Mouse (Mus musculus): ENCODE measurements at regions not wholly inside any gene's neighbourhood (a gene's known extent, or its start where the extent isn't known, plus 50 kb on each side); places are given as distances from the start of the nearest gene placed in this dataset.

DNA sequence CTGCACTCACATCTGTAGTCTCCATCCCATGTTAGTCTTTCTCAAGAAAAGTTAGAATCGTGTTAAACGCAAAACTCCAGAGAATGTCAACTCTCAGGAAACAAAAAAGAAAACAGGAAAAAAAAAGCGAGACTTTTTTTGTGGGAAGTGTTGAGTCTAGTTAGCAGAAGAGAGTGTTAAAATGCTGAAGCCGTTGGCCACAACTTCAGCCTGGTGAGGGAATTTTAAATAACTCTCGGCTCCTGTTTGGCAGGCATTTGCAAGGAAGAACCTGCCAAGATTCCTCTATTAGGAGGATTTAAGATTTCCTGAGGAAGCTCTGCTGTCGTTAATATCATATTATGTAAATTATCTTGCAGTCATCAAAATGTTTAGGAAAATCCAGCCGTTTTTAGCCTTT lies 224.9 kb upstream of the Fam98a start:
- WGBS, result 87% methylated on average over 7 of the region's 7 CpGs
- H3K27ac ChIP-seq (replicated peaks), result no peak overlapping the region
- H3K9me3 ChIP-seq, result no peaks in the 10 kb centered on the region
- H3K27me3 ChIP-seq (replicated peaks; ENCODE audit: low read depth, poor library complexity, severe bottlenecking), result no peaks in the 10 kb centered on the region
- H3K4me1 ChIP-seq, result no peaks in the 10 kb centered on the region
- no peak for DNase-seq (ENCODE audit: low spot score)
- H3K4me3 ChIP-seq, result no peak overlapping the region
- H3K36me3 ChIP-seq (replicated peaks), result no peaks in the 10 kb centered on the region

GRCm38 (mm10) chr17:75775518-75775917 lies 223.8 kb upstream of the Fam98a start:
- no peaks in the 10 kb centered on the region for H3K9me3 ChIP-seq
- WGBS, result 87% methylated on average over 3 of the region's 3 CpGs
- no peaks in the 10 kb centered on the region for H3K27me3 ChIP-seq (replicated peaks; ENCODE audit: low read depth, poor library complexity, severe bottlenecking)
- H3K27ac ChIP-seq (replicated peaks), result no peak overlapping the region
- DNase-seq (ENCODE audit: low spot score), result no peak
- no peaks in the 10 kb centered on the region for H3K4me1 ChIP-seq
- no peak overlapping the region for H3K4me3 ChIP-seq
- H3K36me3 ChIP-seq (replicated peaks), result no peaks in the 10 kb centered on the region

DNA sequence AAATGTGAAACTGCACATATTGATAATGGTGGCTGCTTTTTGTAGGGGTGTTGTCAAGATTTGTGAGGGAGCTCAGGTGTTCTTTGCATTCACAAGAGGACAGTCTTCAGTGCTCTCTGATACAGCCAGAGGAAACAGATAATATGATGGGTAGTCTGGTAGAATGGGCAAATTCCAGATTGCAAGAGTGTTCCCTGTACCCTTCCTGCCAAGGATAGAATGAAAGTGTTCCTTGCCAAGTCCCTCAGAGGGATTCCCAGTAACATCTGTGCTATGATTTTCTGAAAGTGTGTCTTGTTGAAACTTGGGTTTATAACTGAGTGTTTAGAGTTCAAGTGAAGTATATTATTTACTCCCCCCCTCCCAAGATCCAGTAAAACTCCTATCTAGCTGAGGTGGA lies 221.1 kb upstream of the Fam98a start:
- H3K4me3 ChIP-seq, result no peak overlapping the region
- no peaks in the 10 kb centered on the region for H3K4me1 ChIP-seq
- no peaks in the 10 kb centered on the region for H3K27me3 ChIP-seq (replicated peaks; ENCODE audit: low read depth, poor library complexity, severe bottlenecking)
- H3K27ac ChIP-seq (replicated peaks), result no peak overlapping the region
- H3K9me3 ChIP-seq, result 0 out of 2 replicates have a peak, but pooled peaks cover 3% of the 10 kb centered on the region
- DNase-seq (ENCODE audit: low spot score), result no peak
- H3K36me3 ChIP-seq (replicated peaks), result no peaks in the 10 kb centered on the region

DNA sequence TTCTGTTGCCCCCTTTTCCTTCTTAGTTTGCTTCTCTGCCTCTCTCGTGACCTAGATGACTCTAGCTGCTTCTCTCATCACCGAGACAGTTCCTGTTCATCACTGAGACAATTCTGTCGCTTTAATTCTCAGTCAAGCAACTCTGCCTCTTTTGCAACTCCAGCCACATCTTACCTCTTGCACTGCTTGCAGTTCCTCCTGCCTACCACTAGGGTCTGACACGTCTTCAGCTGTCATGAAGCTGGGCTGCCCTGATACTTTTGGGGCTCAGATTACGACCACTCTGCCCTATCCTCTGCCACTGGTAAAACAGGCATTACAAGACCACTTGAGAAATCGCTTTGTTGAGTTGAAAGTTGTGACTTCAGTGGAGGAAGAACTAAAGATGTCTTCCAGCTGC lies 216.9 kb upstream of the Fam98a start:
- 88% methylated on average over 6 of the region's 6 CpGs for WGBS
- no peaks in the 10 kb centered on the region for H3K4me1 ChIP-seq
- H3K27ac ChIP-seq (replicated peaks), result no peak overlapping the region
- no peaks in the 10 kb centered on the region for H3K36me3 ChIP-seq (replicated peaks)
- H3K9me3 ChIP-seq, result 0 out of 2 replicates have a peak, but pooled peaks cover 3% of the 10 kb centered on the region
- DNase-seq (ENCODE audit: low spot score), result no peak
- H3K4me3 ChIP-seq, result no peak overlapping the region
- H3K27me3 ChIP-seq (replicated peaks; ENCODE audit: low read depth, poor library complexity, severe bottlenecking), result no peaks in the 10 kb centered on the region

DNA sequence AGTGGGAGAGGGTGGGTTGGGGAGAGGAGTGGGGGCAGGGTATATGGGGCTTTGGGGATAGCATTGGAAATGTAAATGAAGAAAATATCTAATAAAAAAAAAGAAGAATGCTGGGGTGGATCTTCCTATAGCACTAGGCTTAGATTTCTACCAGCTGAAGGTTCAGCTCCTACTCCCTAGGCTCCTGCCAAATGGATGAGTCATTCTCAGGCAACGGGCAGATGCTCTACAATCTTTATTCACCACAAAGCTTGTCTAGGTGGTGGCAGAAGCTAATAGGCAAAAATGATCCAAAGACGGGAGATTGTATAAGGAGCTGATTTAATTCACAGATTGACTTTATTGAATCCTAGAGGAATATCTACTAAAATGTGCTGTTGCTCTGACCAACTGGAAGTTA lies 211.6 kb upstream of the Fam98a start:
- no peak for DNase-seq (ENCODE audit: low spot score)
- WGBS, result 87% methylated on average over 2 of the region's 2 CpGs
- Histone ChIP-seq H3K4me3 (no peak overlapping the region), H3K27ac (replicated peaks) (no peak overlapping the region), H3K4me1 (no peaks in the 10 kb centered on the region), H3K36me3 (replicated peaks) (no peaks in the 10 kb centered on the region), H3K27me3 (replicated peaks; ENCODE audit: low read depth, poor library complexity, severe bottlenecking) (no peaks in the 10 kb centered on the region), H3K9me3 (no peaks in the 10 kb centered on the region)

DNA sequence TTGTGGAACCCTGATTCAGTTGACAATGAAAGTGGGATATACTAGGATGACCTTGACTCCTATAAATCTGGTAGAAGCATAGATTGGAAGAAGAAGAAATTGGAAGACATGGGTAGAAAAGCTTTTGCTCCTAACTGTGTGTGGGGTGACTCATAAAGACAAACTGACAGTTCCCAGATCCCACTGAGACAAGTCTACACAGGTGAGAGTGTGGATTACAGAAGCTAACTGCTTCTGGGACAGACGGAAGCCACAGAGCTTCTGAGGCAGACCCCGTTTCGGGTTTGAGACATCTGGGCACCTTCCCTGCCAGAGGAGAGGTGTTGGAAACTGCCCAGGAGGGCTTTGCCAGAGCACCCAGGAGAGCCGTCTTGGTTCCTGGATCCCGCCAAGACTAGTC lies 204.7 kb upstream of the Fam98a start:
- no peak for DNase-seq (ENCODE audit: low spot score)
- Histone ChIP-seq H3K4me1 (no peaks in the 10 kb centered on the region), H3K4me3 (no peak overlapping the region), H3K9me3 (0 out of 2 replicates have a peak, but pooled peaks cover 2% of the 10 kb centered on the region), H3K36me3 (replicated peaks) (no peaks in the 10 kb centered on the region), H3K27ac (replicated peaks) (no peak overlapping the region), H3K27me3 (replicated peaks; ENCODE audit: low read depth, poor library complexity, severe bottlenecking) (no peaks in the 10 kb centered on the region)
- WGBS, result 95% methylated on average over 5 of the region's 5 CpGs

- no peak overlapping the region for H3K27ac ChIP-seq (replicated peaks)
- no peak for DNase-seq (ENCODE audit: low spot score)
- no peaks in the 10 kb centered on the region for H3K9me3 ChIP-seq
- H3K36me3 ChIP-seq (replicated peaks), result no peaks in the 10 kb centered on the region
- WGBS, result 92% methylated on average over 4 of the region's 4 CpGs
- H3K4me3 ChIP-seq, result no peak overlapping the region
- H3K4me1 ChIP-seq, result no peaks in the 10 kb centered on the region
- no peaks in the 10 kb centered on the region for H3K27me3 ChIP-seq (replicated peaks; ENCODE audit: low read depth, poor library complexity, severe bottlenecking)
Observed at GRCm38 (mm10) chr17:75716458-75716857, 164.7 kb upstream of the Fam98a start.

DNA sequence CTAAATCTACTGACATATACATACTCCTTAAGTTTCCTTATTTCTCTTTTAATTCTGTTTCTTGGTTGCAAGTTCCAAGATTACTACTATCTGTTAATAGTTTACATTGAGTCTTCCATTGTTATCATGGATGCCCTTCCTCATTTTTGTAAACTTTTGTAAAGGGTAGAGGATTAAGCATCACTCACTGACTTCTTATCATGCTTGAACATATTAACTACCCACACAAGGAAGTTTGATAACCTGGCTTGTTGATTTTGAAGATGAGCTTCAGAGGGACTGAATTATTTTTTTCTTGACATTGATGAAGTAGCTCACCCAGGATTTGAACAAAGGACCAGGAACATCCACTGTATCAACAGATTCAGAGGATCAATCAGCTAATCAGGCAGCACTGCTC lies 162.8 kb upstream of the Fam98a start:
- H3K4me3 ChIP-seq, result no peak overlapping the region
- H3K27me3 ChIP-seq (replicated peaks; ENCODE audit: low read depth, poor library complexity, severe bottlenecking), result no peaks in the 10 kb centered on the region
- no peaks in the 10 kb centered on the region for H3K9me3 ChIP-seq
- H3K36me3 ChIP-seq (replicated peaks), result no peaks in the 10 kb centered on the region
- no peaks in the 10 kb centered on the region for H3K4me1 ChIP-seq
- no peak for DNase-seq (ENCODE audit: low spot score)
- no peak overlapping the region for H3K27ac ChIP-seq (replicated peaks)

DNA sequence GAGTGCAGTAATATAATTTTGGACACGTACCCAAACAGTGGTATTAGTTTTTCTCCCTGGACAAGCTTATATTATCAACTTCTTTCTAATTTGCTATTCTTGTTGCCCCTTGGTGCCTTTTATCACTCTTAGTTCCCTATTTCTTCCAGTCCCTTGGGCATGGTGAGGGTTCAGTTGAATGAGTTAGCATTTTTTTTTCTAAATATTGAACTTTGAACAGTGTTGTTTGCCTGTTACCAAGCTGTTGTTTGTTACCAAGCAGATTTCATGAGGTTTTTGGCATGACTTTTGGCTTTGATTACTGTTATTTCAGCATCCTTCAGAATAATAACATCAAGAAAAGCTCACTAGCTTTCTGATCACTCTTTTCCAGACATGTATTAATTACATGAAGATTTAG lies 162.3 kb upstream of the Fam98a start:
- no peak overlapping the region for H3K4me3 ChIP-seq
- H3K4me1 ChIP-seq, result no peaks in the 10 kb centered on the region
- 93% methylated on average over 1 of the region's 1 CpGs for WGBS
- H3K27ac ChIP-seq (replicated peaks), result no peak overlapping the region
- no peaks in the 10 kb centered on the region for H3K36me3 ChIP-seq (replicated peaks)
- H3K27me3 ChIP-seq (replicated peaks; ENCODE audit: low read depth, poor library complexity, severe bottlenecking), result no peaks in the 10 kb centered on the region
- H3K9me3 ChIP-seq, result no peaks in the 10 kb centered on the region
- no peak for DNase-seq (ENCODE audit: low spot score)

DNA sequence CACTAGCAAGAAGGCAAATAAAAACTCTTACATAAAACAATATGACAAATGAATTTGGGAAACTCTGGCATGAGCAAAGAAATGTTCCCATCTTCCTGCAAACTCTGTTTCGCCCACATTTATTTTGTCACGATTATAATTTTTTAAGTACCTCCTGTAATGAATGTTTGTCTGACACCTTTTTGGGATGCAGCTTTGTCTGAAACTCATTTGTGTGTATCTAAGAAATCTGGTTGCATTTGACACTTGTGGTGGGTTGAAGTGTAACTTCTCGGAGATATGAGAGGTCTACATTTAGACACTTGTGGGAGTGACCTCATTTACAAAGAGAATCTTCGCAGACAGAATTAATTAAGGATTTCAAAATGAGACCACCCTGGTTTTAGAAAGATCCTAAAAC lies 155.9 kb upstream of the Fam98a start:
- Histone ChIP-seq H3K36me3 (replicated peaks) (no peaks in the 10 kb centered on the region), H3K27me3 (replicated peaks; ENCODE audit: low read depth, poor library complexity, severe bottlenecking) (no peaks in the 10 kb centered on the region), H3K4me1 (no peaks in the 10 kb centered on the region), H3K4me3 (no peak overlapping the region), H3K9me3 (no peaks in the 10 kb centered on the region), H3K27ac (replicated peaks) (no peak overlapping the region)
- 92% methylated on average over 4 of the region's 4 CpGs for WGBS
- no peak for DNase-seq (ENCODE audit: low spot score)

DNA sequence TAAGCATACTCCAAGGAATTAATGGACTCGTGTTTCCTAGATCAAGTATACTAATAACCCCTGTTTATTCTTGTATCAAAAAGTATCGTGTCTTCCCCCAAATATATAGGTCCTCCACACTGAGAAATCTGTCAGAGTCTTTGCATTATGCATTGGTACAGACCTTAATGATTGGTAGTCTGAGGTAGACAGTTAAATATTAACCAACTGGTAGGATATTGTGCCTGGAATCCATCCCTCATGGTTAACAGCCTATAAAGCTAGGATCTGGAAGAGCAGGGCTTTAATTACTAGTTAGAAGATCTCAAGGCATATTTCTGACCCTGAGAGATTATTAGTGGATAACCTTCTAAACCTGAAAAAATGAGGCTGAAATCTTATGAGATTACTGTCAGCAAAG lies 153.6 kb upstream of the Fam98a start:
- Histone ChIP-seq H3K9me3 (no peaks in the 10 kb centered on the region), H3K4me1 (no peaks in the 10 kb centered on the region), H3K36me3 (replicated peaks) (no peaks in the 10 kb centered on the region), H3K27ac (replicated peaks) (no peak overlapping the region), H3K27me3 (replicated peaks; ENCODE audit: low read depth, poor library complexity, severe bottlenecking) (no peaks in the 10 kb centered on the region), H3K4me3 (no peak overlapping the region)
- DNase-seq (ENCODE audit: low spot score), result no peak
- 84% methylated on average over 2 of the region's 2 CpGs for WGBS

GRCm38 (mm10) chr17:75703865-75704264 lies 152.1 kb upstream of the Fam98a start:
- Histone ChIP-seq H3K27me3 (replicated peaks; ENCODE audit: low read depth, poor library complexity, severe bottlenecking) (no peaks in the 10 kb centered on the region), H3K4me1 (no peaks in the 10 kb centered on the region), H3K27ac (replicated peaks) (no peak overlapping the region), H3K36me3 (replicated peaks) (no peaks in the 10 kb centered on the region), H3K9me3 (no peaks in the 10 kb centered on the region), H3K4me3 (no peak overlapping the region)
- 78% methylated on average over 8 of the region's 8 CpGs for WGBS
- no peak for DNase-seq (ENCODE audit: low spot score)

DNA sequence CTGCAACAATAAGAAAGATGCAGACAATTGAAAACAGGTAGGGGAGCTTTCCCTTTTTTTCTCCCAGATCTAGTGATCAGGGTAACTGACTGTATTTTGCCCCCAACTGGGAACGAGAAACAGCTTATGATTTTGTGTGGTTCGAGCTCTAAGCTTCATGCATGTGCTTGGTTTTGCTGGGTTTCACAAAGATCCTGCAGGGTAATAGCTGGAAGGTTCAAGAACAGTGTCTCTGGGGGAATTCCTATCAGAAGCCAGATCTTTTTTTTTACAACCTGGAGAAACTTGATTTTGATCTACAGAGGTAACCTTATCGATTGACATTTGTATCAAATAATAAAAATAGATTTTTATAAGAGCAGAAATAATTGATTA lies 145.0 kb upstream of the Fam98a start:
- H3K36me3 ChIP-seq (replicated peaks), result no peaks in the 10 kb centered on the region
- H3K4me3 ChIP-seq, result no peak overlapping the region
- no peaks in the 10 kb centered on the region for H3K4me1 ChIP-seq
- H3K27me3 ChIP-seq (replicated peaks; ENCODE audit: low read depth, poor library complexity, severe bottlenecking), result no peaks in the 10 kb centered on the region
- no peaks in the 10 kb centered on the region for H3K9me3 ChIP-seq
- WGBS, result 87% methylated on average over 3 of the region's 3 CpGs
- DNase-seq (ENCODE audit: low spot score), result no peak
- no peak overlapping the region for H3K27ac ChIP-seq (replicated peaks)

- WGBS, result 76% methylated on average over 5 of the region's 5 CpGs
- DNase-seq (ENCODE audit: low spot score), result no peak
- Histone ChIP-seq H3K27me3 (replicated peaks; ENCODE audit: low read depth, poor library complexity, severe bottlenecking) (no peaks in the 10 kb centered on the region), H3K36me3 (replicated peaks) (no peaks in the 10 kb centered on the region), H3K27ac (replicated peaks) (no peak overlapping the region), H3K4me3 (no peak overlapping the region), H3K4me1 (no peaks in the 10 kb centered on the region), H3K9me3 (no peaks in the 10 kb centered on the region)
Observed at GRCm38 (mm10) chr17:75696103-75696728, 144.5 kb upstream of the Fam98a start.
